Mouse (Mus musculus) kidney, embryonic 16.5 days (tissue): ENCODE results near the gene Atg13. TPM values are rescaled to one million over a fixed set of nuclear protein-coding genes. Genes with fewer than 3 reads are reported as not detected.

Source experiments
- ATAC-seq: fragments of 200-750 bp; cut with Nextera tagmentation; 2 replicates; pipeline ENCODE4 v1.8.0; 2017; ENCODE audit warnings: moderate TSS enrichment; ENCODE audit not compliant: low FRiP score, low TSS enrichment
- H3K27ac ChIP-seq: fragments of 300-500 bp; sonication (generic); 2 replicates; pipeline ENCODE4 v1.5.1; 2014; ENCODE audit warnings: low read length
- H3K27me3 ChIP-seq: fragments of 300-500 bp; sonication (generic); 2 replicates; pipeline ENCODE4 v1.6.1; 2014; ENCODE audit warnings: low read length, control low read depth, mixed read lengths; ENCODE audit not compliant: insufficient read depth
- H3K36me3 ChIP-seq: fragments of 300-500 bp; sonication (generic); 2 replicates; pipeline ENCODE4 v1.6.1; 2014; ENCODE audit warnings: low read length, control low read depth, mixed read lengths; ENCODE audit not compliant: insufficient read depth
- H3K4me1 ChIP-seq: fragments of 300-500 bp; sonication (generic); 2 replicates; pipeline ENCODE4 v1.6.1; 2014; ENCODE audit warnings: low read length, control low read depth, mixed read lengths; ENCODE audit not compliant: insufficient read depth
- H3K4me2 ChIP-seq: fragments of 300-500 bp; sonication (generic); replicated peaks from 2 replicates; pipeline ENCODE4 v1.6.1; 2014; ENCODE audit warnings: low read depth, low read length
- H3K4me3 ChIP-seq: fragments of 300-500 bp; sonication (generic); 2 replicates; pipeline ENCODE4 v1.5.1; 2014; ENCODE audit warnings: mild to moderate bottlenecking, low read length
- H3K9ac ChIP-seq: fragments of 300-500 bp; sonication (generic); replicated peaks from 2 replicates; pipeline ENCODE4 v1.6.1; 2014; ENCODE audit warnings: low read length
- H3K9me3 ChIP-seq: fragments of 300-500 bp; sonication (generic); 2 replicates; pipeline ENCODE4 v1.6.1; 2016; ENCODE audit warnings: low read length, control low read depth
- WGBS: fragments of 180-500 bp; shearing (Covaris S2); extraction: QIAGEN DNeasy Blood & Tissue Kit; methylation state at CpG from one replicate; pipeline ENCODE4 v1.1.7; 2014; 5-methylcytosine and 5-hydroxymethylcytosine counted together
- polyA plus RNA-seq: library from polyadenylated mRNA; unstranded; fragments of >200 nt; fragmentation: Nextera tagmentation; extraction: Ambion mirVana; gene quantifications from 2 replicates; pipeline ENCODE4 v1.2.1, GENCODE M21; 2015

Atg13 gene
- polyA plus RNA-seq, 1 experiment from 2014 or later, result 29.2 TPM

DNA sequence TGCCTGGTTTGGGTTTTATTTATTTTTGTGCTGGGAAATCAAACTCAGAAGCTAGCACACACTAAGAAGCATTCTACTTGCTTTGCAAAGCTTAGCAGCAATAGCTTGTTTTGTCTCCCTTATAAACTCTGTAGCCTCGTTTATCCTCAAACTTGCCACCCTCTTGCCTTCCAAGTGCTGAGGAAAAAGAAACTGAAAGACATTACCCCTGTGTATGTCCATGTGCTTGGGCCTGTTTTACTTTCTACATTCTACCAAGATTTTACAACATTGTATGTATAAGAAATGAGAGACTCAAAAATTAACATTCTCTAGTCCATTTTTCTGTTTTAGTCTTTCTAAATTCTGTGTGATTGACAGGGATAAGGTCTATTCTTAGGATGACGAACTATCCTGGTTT is 14.3 kb upstream of the Atg13 start:
- H3K36me3 ChIP-seq, result peaks cover 5% of the 10 kb centered on the region
- H3K27ac ChIP-seq, result no peak overlapping the region
- H3K4me2 ChIP-seq, result no peak overlapping the region
- no peak overlapping the region for H3K4me3 ChIP-seq
- no peak overlapping the region for H3K9ac ChIP-seq
- no peaks in the 10 kb centered on the region for H3K4me1 ChIP-seq
- no peak for ATAC-seq
- no peaks in the 10 kb centered on the region for H3K9me3 ChIP-seq
- 72% methylated on average over 2 of the region's 2 CpGs for WGBS
- peaks cover 3% of the 10 kb centered on the region; the same call in 1 of the 2 replicates for H3K27me3 ChIP-seq

GRCm38 (mm10) chr2:91723951-91724350 is 13.6 kb upstream of the Atg13 start:
- Histone ChIP-seq H3K27me3 (peaks cover 3% of the 10 kb centered on the region; the same call in 1 of the 2 replicates), H3K27ac (no peak overlapping the region)
- ATAC-seq, result no peak

DNA sequence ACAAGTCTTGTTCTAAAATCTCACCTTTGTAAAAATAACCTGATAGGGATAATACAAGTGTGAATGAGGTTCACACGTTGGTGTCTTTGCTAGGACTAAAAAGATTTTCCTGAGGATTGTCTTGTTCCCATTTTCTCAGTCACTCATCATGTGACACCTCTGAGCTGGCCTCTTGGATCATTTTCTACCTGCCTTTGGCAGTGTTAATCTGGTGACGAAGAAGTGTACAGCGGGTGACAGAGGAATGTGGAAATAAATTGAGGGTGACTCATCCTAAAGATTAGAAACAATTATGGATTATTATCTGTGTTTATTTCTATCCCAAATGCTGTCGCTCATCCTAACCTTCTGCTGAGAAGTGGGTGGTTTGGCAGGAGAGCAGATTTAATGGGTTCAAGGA is 13.0 kb upstream of the Atg13 start:
- no peaks in the 10 kb centered on the region for H3K4me1 ChIP-seq
- H3K27me3 ChIP-seq, result peaks cover 3% of the 10 kb centered on the region; the same call in 1 of the 2 replicates
- peaks cover 9% of the 10 kb centered on the region for H3K36me3 ChIP-seq
- H3K4me2 ChIP-seq, result no peak overlapping the region
- no peak overlapping the region for H3K4me3 ChIP-seq
- ATAC-seq, result no peak
- no peaks in the 10 kb centered on the region for H3K9me3 ChIP-seq
- H3K9ac ChIP-seq, result no peak overlapping the region
- H3K27ac ChIP-seq, result no peak overlapping the region
- WGBS, result 80% methylated on average over 4 of the region's 4 CpGs

More at GRCm38 (mm10) chr2:91723951-91724350, 13.6 kb upstream of the Atg13 start:
- no peaks in the 10 kb centered on the region for H3K4me1 ChIP-seq
- H3K9ac ChIP-seq, result no peak overlapping the region
- peaks cover 7% of the 10 kb centered on the region for H3K36me3 ChIP-seq
- no peaks in the 10 kb centered on the region for H3K9me3 ChIP-seq
- H3K4me3 ChIP-seq, result no peak overlapping the region
- H3K4me2 ChIP-seq, result no peak overlapping the region

DNA sequence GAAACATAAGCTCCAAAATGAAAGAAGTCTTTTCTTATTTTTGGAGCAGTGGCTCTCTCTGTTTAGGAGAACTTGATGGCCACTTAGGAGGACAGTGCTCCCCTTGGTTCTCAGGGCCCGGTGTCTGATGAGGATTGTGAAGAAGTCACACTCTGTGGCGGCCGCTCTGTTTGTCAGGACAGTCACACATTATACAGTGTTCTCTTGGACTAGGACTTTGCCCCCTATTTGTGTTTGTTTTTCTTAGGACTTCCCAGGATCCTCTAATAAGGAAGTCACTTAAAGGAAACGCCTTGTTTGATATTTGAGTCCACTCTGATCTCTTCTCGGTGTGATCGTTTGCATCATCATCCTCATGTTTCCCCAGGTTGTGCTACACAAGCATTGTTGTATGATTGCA is 7.9 kb upstream of the Atg13 start:
- 84% methylated on average over 6 of the region's 6 CpGs for WGBS
- Histone ChIP-seq H3K36me3 (peaks cover 9% of the 10 kb centered on the region), H3K27ac (no peak overlapping the region), H3K27me3 (no peaks in the 10 kb centered on the region), H3K4me3 (no peak overlapping the region), H3K4me2 (no peak overlapping the region), H3K9me3 (no peaks in the 10 kb centered on the region), H3K4me1 (no peaks in the 10 kb centered on the region), H3K9ac (no peak overlapping the region)
- no peak for ATAC-seq

GRCm38 (mm10) chr2:91714921-91715320 is 4.5 kb upstream of the Atg13 start:
- ATAC-seq, result no peak
- no peak overlapping the region for H3K4me3 ChIP-seq
- H3K4me2 ChIP-seq, result no peak overlapping the region
- H3K4me1 ChIP-seq, result peaks cover 7% of the 10 kb centered on the region; the same call in 1 of the 2 replicates
- no peak overlapping the region for H3K27ac ChIP-seq
- no peak overlapping the region for H3K9ac ChIP-seq
- H3K36me3 ChIP-seq, result peaks cover 4% of the 10 kb centered on the region; the same call in 1 of the 2 replicates
- H3K27me3 ChIP-seq, result no peaks in the 10 kb centered on the region
- 89% methylated on average over 1 of the region's 1 CpGs for WGBS
- H3K9me3 ChIP-seq, result no peaks in the 10 kb centered on the region

- H3K9ac ChIP-seq, result peak overlapping the region; percentile 85
- H3K4me2 ChIP-seq, result peak overlapping the region; percentile 66
- WGBS, result under 1% methylated on average over 8 of the region's 8 CpGs
- H3K4me3 ChIP-seq, result peak overlapping the region; percentile 99
- H3K36me3 ChIP-seq, result no peaks in the 10 kb centered on the region
- peak overlapping the region; percentile 85 for H3K27ac ChIP-seq
- no peaks in the 10 kb centered on the region for H3K27me3 ChIP-seq
- peaks cover 13% of the 10 kb centered on the region for H3K4me1 ChIP-seq
- ATAC-seq, result 0 out of 2 replicates have a peak, but pooled peaks have one; percentile 4
- H3K9me3 ChIP-seq, result no peaks in the 10 kb centered on the region
Measured at GRCm38 (mm10) chr2:91711256-91711925, 1.0 kb upstream of the Atg13 start.

DNA sequence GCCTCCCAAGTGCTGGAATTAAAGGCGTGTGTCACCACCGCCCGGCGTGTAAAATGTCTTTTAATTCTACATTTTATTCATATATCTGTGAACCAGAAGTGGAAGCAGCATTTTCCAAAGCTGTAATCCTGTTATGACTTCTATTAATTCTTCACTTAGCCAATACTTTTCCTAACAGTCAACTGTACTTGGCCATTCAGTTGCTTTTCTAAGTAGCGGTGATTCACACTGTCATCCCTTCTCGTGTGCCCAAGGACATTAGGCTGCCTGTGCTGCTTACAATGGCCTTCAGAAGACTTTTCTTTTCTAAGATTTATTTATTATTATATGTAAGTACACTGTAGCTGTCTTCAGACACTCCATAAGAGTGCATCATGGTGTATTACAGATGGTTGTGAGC is 2.0 kb downstream of the Atg13 start:
- WGBS, result 94% methylated on average over 6 of the region's 6 CpGs
- no peak overlapping the region for H3K4me2 ChIP-seq
- no peak for ATAC-seq
- no peaks in the 10 kb centered on the region for H3K9me3 ChIP-seq
- H3K9ac ChIP-seq, result no peak overlapping the region
- no peak overlapping the region for H3K27ac ChIP-seq
- no peak overlapping the region for H3K4me3 ChIP-seq
- peaks cover 13% of the 10 kb centered on the region for H3K4me1 ChIP-seq
- no peaks in the 10 kb centered on the region for H3K27me3 ChIP-seq
- no peaks in the 10 kb centered on the region for H3K36me3 ChIP-seq

DNA sequence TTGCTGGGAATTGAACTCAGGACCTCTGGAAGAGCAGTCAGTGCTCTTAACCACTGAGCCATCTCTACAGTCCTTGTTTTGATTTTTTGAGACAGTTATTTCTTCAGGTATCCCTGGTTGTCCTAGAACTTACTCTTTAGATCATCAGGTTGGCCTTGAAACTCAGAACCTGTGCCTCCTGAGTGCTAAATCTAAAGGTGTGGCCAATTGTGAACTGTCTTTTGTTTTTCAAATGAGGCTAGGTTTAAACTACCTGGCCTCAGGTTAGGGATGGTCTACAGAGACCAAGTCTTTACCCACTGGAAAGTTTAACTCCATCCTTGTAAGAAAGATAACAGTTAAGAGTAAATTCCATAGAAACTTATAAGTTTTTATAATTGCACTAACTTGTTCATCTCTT is 3.9 kb downstream of the Atg13 start:
- H3K4me3 ChIP-seq, result no peak overlapping the region
- no peaks in the 10 kb centered on the region for H3K36me3 ChIP-seq
- H3K9ac ChIP-seq, result no peak overlapping the region
- no peak overlapping the region for H3K27ac ChIP-seq
- no peaks in the 10 kb centered on the region for H3K9me3 ChIP-seq
- peaks cover 8% of the 10 kb centered on the region for H3K4me1 ChIP-seq
- no peak for ATAC-seq
- no peaks in the 10 kb centered on the region for H3K27me3 ChIP-seq
- no peak overlapping the region for H3K4me2 ChIP-seq

GRCm38 (mm10) chr2:91705736-91706135 is 4.6 kb downstream of the Atg13 start:
- H3K9me3 ChIP-seq, result no peaks in the 10 kb centered on the region
- 77% methylated on average over 6 of the region's 6 CpGs for WGBS
- H3K4me2 ChIP-seq, result no peak overlapping the region
- H3K9ac ChIP-seq, result no peak overlapping the region
- no peaks in the 10 kb centered on the region for H3K27me3 ChIP-seq
- H3K4me1 ChIP-seq, result peaks cover 6% of the 10 kb centered on the region
- H3K27ac ChIP-seq, result no peak overlapping the region
- no peak for ATAC-seq
- H3K36me3 ChIP-seq, result no peaks in the 10 kb centered on the region
- H3K4me3 ChIP-seq, result no peak overlapping the region

DNA sequence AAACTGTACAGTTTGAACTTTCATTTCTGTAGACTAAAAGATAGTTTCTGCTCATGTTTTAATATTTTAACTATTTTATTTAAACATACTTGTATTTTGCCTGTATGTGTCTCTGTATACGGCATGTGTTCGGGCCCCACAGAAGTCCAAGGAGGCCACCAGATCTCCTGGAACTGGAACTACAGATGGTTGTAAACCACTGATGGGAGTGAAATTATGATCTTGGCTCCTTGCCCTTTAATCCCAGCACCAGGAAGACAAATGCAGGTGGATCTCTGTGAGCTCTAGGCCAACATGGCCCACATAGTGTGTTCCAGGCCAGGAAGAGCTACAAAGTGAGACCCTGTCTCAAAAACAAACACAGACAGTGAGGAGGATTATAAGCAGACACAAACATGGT is 9.0 kb downstream of the Atg13 start:
- no peaks in the 10 kb centered on the region for H3K27me3 ChIP-seq
- H3K36me3 ChIP-seq, result no peaks in the 10 kb centered on the region
- no peaks in the 10 kb centered on the region for H3K9me3 ChIP-seq
- no peaks in the 10 kb centered on the region for H3K4me1 ChIP-seq
- no peak overlapping the region for H3K9ac ChIP-seq
- ATAC-seq, result no peak
- WGBS, result 91% methylated on average over 2 of the region's 2 CpGs
- H3K4me2 ChIP-seq, result no peak overlapping the region
- H3K4me3 ChIP-seq, result no peak overlapping the region
- no peak overlapping the region for H3K27ac ChIP-seq
